Mouse (Mus musculus): ENCODE measurements at regions not wholly inside any gene's neighbourhood (a gene's known extent, or its start where the extent isn't known, plus 50 kb on each side); places are given as distances from the start of the nearest gene placed in this dataset.

GRCm38 (mm10) chr10:125773541-125773940 is 192.4 kb upstream of the Lrig3 start:
- H3K4me3 ChIP-seq, result no peak overlapping the region
- H3K9ac ChIP-seq, result no peak overlapping the region
- peaks cover 22% of the 10 kb centered on the region for H3K4me1 ChIP-seq
- no peak overlapping the region for H3K4me2 ChIP-seq
- H3K9me3 ChIP-seq, result no peaks in the 10 kb centered on the region
- no peak for ATAC-seq (ENCODE audit: insufficient number of reproducible peaks, insufficient read depth, low FRiP score, low TSS enrichment, low read depth)
- no peaks in the 10 kb centered on the region for H3K27me3 ChIP-seq
- H3K36me3 ChIP-seq, result no peaks in the 10 kb centered on the region
- WGBS, result 15% methylated on average over 7 of the region's 7 CpGs
- H3K27ac ChIP-seq, result no peak overlapping the region

DNA sequence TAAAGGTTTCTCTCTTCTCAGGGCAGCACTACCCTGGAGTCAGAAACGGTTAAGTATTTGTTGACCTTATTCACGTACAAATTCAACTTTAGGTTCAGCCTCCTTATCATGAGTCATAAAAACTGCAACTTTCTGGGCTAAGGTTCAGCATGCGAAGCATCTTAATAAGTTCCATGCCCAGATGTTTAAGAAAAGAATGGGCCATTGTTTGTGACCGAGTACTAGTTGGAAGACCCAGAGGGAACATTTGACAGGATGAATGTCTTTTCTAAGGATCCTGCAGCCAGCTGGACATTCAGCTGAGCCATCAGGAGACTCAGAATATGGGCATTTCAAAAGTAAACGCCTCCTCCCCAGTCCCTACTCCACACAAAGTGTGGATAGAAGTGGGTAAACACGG is 183.5 kb upstream of the Lrig3 start:
- H3K9me3 ChIP-seq, result no peaks in the 10 kb centered on the region
- H3K27ac ChIP-seq, result peak overlapping the region; percentile 39; the same call in 1 of the 2 replicates
- H3K9ac ChIP-seq, result no peak overlapping the region
- 30% methylated on average over 6 of the region's 6 CpGs for WGBS
- H3K36me3 ChIP-seq, result no peaks in the 10 kb centered on the region
- H3K4me2 ChIP-seq, result no peak overlapping the region
- ATAC-seq (ENCODE audit: insufficient number of reproducible peaks, insufficient read depth, low FRiP score, low TSS enrichment, low read depth), result no peak
- no peaks in the 10 kb centered on the region for H3K27me3 ChIP-seq
- no peak overlapping the region for H3K4me3 ChIP-seq
- H3K4me1 ChIP-seq, result peaks cover 37% of the 10 kb centered on the region

DNA sequence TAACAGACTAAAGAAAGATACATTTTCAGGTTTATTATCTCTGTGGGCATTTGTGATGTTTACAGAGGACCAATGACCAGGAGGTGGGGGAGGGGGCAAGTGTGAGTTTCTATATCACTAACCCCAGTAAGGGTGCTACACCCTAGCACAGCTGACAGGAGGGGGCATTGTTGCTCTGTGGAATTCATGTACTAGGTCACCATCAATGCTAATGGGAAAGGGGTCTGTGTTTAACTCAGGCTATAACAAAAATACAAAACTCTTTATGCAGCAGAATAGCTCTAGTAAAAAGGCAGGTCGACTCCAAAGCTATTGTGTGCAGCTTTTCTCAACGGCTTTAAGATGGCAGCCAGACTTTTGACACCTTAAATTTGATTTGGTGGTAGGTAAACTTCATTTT is 181.1 kb upstream of the Lrig3 start:
- 9% methylated on average over 2 of the region's 2 CpGs for WGBS
- Histone ChIP-seq H3K27ac (peak overlapping the region; percentile 95), H3K9ac (no peak overlapping the region), H3K4me1 (peaks cover 47% of the 10 kb centered on the region), H3K36me3 (no peaks in the 10 kb centered on the region), H3K27me3 (no peaks in the 10 kb centered on the region), H3K9me3 (no peaks in the 10 kb centered on the region), H3K4me3 (no peak overlapping the region), H3K4me2 (no peak overlapping the region)
- ATAC-seq (ENCODE audit: insufficient number of reproducible peaks, insufficient read depth, low FRiP score, low TSS enrichment, low read depth), result peak; percentile 58; the same call in 1 of the 2 replicates

DNA sequence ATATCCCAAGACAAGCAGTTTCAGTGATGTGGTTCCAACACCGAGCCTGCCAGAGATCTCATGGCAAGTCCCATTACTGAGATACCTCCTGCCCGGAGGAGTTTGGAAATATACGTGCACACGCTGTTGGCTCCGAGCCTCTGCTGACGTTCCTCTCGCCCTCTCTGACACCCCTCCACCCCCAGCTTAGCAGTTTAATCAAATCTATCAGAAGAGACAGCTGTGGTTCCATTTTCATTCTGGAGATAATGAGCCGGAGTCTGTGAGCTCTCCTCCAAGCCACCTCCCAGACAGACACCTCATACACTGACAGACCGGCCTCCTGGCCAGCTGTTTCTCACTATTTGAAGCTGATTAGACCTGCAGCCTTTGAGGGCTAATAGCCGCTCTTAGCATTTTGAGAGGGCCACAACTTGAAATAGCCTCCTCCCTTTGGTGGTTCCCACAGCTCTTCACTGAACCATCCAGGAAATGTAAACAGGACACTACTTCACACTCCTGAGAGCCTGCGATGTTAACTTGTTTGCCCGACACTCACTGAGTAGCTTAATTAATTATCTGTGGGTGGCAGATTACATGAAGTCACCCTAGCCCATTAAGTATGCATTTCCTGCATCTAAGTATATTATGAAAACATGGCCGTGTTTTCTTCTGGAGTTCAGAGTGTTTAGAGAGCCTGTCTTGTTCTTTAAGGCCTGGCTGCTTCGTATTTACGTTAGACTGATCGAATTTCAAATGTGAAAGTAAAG is 180.3 kb upstream of the Lrig3 start:
- peaks cover 47% of the 10 kb centered on the region for H3K4me1 ChIP-seq
- H3K9me3 ChIP-seq, result no peaks in the 10 kb centered on the region
- H3K27me3 ChIP-seq, result no peaks in the 10 kb centered on the region
- peak; percentile 10; the same call in 1 of the 2 replicates for ATAC-seq (ENCODE audit: insufficient number of reproducible peaks, insufficient read depth, low FRiP score, low TSS enrichment, low read depth)
- no peak overlapping the region for H3K9ac ChIP-seq
- H3K4me3 ChIP-seq, result no peak overlapping the region
- peak overlapping the region; percentile 95 for H3K27ac ChIP-seq
- H3K4me2 ChIP-seq, result peak overlapping the region; percentile 59
- WGBS, result 4% methylated on average over 16 of the region's 16 CpGs
- no peaks in the 10 kb centered on the region for H3K36me3 ChIP-seq

GRCm38 (mm10) chr10:125786197-125786879 is 179.6 kb upstream of the Lrig3 start:
- H3K4me1 ChIP-seq, result peaks cover 47% of the 10 kb centered on the region
- no peaks in the 10 kb centered on the region for H3K27me3 ChIP-seq
- no peaks in the 10 kb centered on the region for H3K36me3 ChIP-seq
- peak overlapping the region; percentile 95 for H3K27ac ChIP-seq
- peak overlapping the region; percentile 31 for H3K4me3 ChIP-seq
- 2% methylated on average over 10 of the region's 10 CpGs for WGBS
- peak; percentile 53; the same call in 1 of the 2 replicates for ATAC-seq (ENCODE audit: insufficient number of reproducible peaks, insufficient read depth, low FRiP score, low TSS enrichment, low read depth)
- no peak overlapping the region for H3K9ac ChIP-seq
- H3K9me3 ChIP-seq, result no peaks in the 10 kb centered on the region
- peak overlapping the region; percentile 59 for H3K4me2 ChIP-seq

GRCm38 (mm10) chr10:125786880-125787337 is 179.1 kb upstream of the Lrig3 start:
- H3K4me2 ChIP-seq, result peak overlapping the region; percentile 59
- peaks cover 46% of the 10 kb centered on the region for H3K4me1 ChIP-seq
- ATAC-seq (ENCODE audit: insufficient number of reproducible peaks, insufficient read depth, low FRiP score, low TSS enrichment, low read depth), result peak; percentile 81; the same call in 1 of the 2 replicates
- no peaks in the 10 kb centered on the region for H3K36me3 ChIP-seq
- WGBS, result under 1% methylated on average over 17 of the region's 17 CpGs
- H3K4me3 ChIP-seq, result peak overlapping the region; percentile 31
- H3K9me3 ChIP-seq, result no peaks in the 10 kb centered on the region
- peak overlapping the region; percentile 58 for H3K9ac ChIP-seq
- no peaks in the 10 kb centered on the region for H3K27me3 ChIP-seq
- peak overlapping the region; percentile 95 for H3K27ac ChIP-seq

DNA sequence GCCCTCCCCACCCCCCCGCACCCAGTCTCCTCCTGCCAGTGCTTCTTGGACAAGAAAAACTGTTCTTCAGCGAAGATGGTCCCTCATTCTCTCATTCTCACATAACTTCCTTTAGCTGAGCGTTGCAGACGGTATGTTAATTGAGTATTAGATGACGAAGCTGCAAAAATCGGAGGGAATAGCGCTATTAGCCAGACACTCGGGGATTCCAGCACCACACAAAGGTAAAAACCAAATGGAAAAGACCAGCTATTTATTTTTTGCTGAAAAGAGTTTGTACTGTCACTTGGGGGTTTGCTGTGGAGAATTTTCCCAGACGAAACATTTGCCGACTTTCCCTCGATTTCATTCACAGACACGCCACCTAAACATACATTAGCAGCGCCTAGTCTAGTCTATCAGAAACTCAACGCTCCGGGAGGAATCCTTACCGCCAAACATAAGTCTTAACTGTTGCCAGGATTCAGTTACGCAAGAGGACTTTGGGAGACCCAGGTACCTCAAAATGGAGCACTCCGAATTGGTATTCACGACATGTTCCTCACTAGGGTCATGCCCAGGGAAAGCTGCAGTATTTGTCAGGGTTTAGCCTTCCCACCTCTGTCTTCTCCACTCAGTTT is 178.4 kb upstream of the Lrig3 start:
- H3K4me2 ChIP-seq, result peak overlapping the region; percentile 59
- no peak for ATAC-seq (ENCODE audit: insufficient number of reproducible peaks, insufficient read depth, low FRiP score, low TSS enrichment, low read depth)
- peak overlapping the region; percentile 95 for H3K27ac ChIP-seq
- peaks cover 40% of the 10 kb centered on the region for H3K4me1 ChIP-seq
- H3K27me3 ChIP-seq, result no peaks in the 10 kb centered on the region
- H3K4me3 ChIP-seq, result peak overlapping the region; percentile 31
- WGBS, result 14% methylated on average over 19 of the region's 19 CpGs
- no peaks in the 10 kb centered on the region for H3K9me3 ChIP-seq
- no peaks in the 10 kb centered on the region for H3K36me3 ChIP-seq
- peak overlapping the region; percentile 58 for H3K9ac ChIP-seq

DNA sequence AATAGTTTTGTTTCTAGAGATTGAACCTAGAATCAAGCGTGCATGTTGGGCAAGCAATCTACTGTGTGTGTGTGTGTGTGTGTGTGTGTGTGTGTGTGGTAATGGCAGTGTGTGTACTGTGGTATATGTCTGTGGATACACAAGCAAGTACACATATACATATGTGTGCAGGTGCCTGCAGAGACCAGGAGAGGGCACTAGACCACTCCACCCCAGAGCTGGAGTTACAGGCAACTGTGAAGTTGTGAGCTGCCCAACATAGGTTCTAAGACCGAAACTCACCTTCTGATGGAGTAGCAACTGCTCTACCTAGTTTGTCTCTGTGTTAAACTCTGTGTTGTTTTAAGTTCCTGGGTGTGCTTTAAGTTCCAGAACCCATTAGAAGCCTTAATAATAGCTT is 177.7 kb upstream of the Lrig3 start:
- Histone ChIP-seq H3K27me3 (no peaks in the 10 kb centered on the region), H3K27ac (peak overlapping the region; percentile 95), H3K4me3 (no peak overlapping the region), H3K9me3 (no peaks in the 10 kb centered on the region), H3K9ac (no peak overlapping the region), H3K4me1 (peaks cover 34% of the 10 kb centered on the region), H3K4me2 (no peak overlapping the region), H3K36me3 (no peaks in the 10 kb centered on the region)
- ATAC-seq (ENCODE audit: insufficient number of reproducible peaks, insufficient read depth, low FRiP score, low TSS enrichment, low read depth), result no peak
- 96% methylated on average over 2 of the region's 2 CpGs for WGBS

- 81% methylated on average over 2 of the region's 2 CpGs for WGBS
- no peaks in the 10 kb centered on the region for H3K9me3 ChIP-seq
- H3K9ac ChIP-seq, result no peak overlapping the region
- no peaks in the 10 kb centered on the region for H3K27me3 ChIP-seq
- no peak overlapping the region for H3K4me3 ChIP-seq
- no peak overlapping the region for H3K27ac ChIP-seq
- H3K4me2 ChIP-seq, result no peak overlapping the region
- peaks cover 19% of the 10 kb centered on the region for H3K4me1 ChIP-seq
- H3K36me3 ChIP-seq, result no peaks in the 10 kb centered on the region
- no peak for ATAC-seq (ENCODE audit: insufficient number of reproducible peaks, insufficient read depth, low FRiP score, low TSS enrichment, low read depth)
These were observed 175.0 kb upstream of the Lrig3 start for GRCm38 (mm10) chr10:125790924-125791323.

DNA sequence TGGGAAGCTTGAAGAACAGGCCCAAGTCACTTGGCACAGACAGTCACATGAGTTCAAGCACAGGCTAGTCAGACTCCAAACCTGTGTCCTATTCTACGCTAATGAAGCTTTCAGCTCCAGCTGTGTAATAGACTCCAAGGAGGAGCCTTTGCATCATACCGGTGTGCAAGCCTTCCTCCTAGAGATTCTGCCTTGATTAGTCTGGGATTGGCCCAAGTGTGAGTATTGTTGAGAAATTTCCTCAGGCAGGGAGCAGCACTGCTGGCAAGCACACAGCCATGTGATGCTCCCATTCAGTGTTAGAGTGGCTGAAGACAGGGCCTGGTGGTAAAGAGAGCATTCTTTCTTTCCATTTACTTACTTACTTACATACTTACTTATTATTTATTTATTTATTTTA is 171.5 kb upstream of the Lrig3 start:
- Histone ChIP-seq H3K9me3 (no peaks in the 10 kb centered on the region), H3K9ac (no peak overlapping the region), H3K36me3 (no peaks in the 10 kb centered on the region), H3K4me3 (no peak overlapping the region), H3K4me1 (0 out of 2 replicates have a peak, but pooled peaks cover 5% of the 10 kb centered on the region), H3K27me3 (no peaks in the 10 kb centered on the region), H3K27ac (no peak overlapping the region), H3K4me2 (no peak overlapping the region)
- WGBS, result 89% methylated on average over 2 of the region's 2 CpGs
- no peak for ATAC-seq (ENCODE audit: insufficient number of reproducible peaks, insufficient read depth, low FRiP score, low TSS enrichment, low read depth)

DNA sequence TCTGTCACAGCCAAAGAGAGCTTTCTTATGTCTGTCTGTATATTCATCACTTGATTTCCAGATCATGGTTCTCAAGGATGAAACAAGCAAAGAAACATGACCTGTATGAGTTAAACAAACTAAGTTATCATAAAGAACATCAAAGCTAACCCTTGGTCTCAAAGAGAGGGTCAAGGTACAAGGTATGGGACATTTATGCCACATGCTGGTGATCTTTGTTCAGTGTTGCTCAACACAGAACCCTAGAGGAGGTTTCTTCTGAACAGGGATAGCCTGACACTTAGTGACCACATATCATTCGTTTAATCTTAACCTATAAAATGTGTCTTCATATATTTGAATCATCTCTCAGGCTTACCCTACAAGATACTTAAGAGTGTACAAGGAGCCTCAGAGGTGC is 170.6 kb upstream of the Lrig3 start:
- Histone ChIP-seq H3K4me3 (no peak overlapping the region), H3K4me2 (no peak overlapping the region), H3K9me3 (no peaks in the 10 kb centered on the region), H3K27ac (no peak overlapping the region), H3K4me1 (0 out of 2 replicates have a peak, but pooled peaks cover 5% of the 10 kb centered on the region), H3K36me3 (no peaks in the 10 kb centered on the region), H3K27me3 (no peaks in the 10 kb centered on the region), H3K9ac (no peak overlapping the region)
- no peak for ATAC-seq (ENCODE audit: insufficient number of reproducible peaks, insufficient read depth, low FRiP score, low TSS enrichment, low read depth)
- 87% methylated on average over 1 of the region's 1 CpGs for WGBS
